Mouse (Mus musculus): ENCODE results near the gene Tmc7.

- TF ChIP-seq CTCF (IDR thresholded peaks at IDR 0.05; ENCODE audit: low read depth) = 0 out of 2 replicates have a peak, but pooled peaks have one; percentile 0
- no peak for TF ChIP-seq EP300 (IDR thresholded peaks at IDR 0.05; ENCODE audit: low read depth)
These were observed 51.9 kb downstream of the Tmc7 start for GRCm38 (mm10) chr7:118532519-118533177.
